Mouse (Mus musculus) neutrophil, adult 83 days (primary cell): ENCODE measurements around the gene Casc4. TPM values are rescaled to one million over a fixed set of nuclear protein-coding genes. Genes with fewer than 3 reads are reported as not detected.

ENCODE experiments used
- total RNA-seq, 2 experiments: library from RNA; stranded (reverse); gene quantifications; one replicate each; pipeline ENCODE4 v1.2.4; 2023

Casc4 gene
- under 1 TPM; 0.55 to 0.88 TPM for total RNA-seq

GRCm38 (mm10) chr2:121866632-121867050, at the start of gene Casc4:
TSS of gene Casc4 (plus strand) at chr2:121866970.

DNA sequence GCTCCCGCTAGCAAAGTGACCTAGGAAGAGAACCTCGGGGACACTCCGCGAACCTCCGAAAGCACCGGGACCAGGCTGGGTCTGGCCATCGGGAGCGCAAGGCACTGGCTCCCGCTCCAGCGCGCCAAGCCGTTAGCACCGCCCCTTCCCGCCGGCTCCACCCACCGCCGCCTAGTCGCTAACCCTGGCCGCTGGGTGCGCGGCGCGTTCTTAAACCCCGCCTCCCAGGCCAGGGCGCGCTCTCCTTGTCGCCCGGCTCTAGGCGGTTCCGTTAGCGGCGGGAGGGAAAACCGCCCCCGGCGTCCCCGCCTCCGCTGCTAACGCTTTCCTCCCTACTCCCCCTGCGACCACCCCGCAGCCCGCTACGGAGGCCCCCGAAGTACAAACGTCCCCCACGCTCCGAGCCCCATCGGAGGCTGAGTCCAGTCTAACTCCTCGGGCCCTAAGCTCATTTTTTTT, 89.0 kb downstream of the Casc4 start, which contains the start of the genes Ctdspl2 and Mageb3:
Gene Ctdspl2 (plus strand): TSS at position 237 of the 459 bp plus-strand sequence.
Gene Mageb3 (minus strand): TSS at position 328 of the 459 bp plus-strand sequence.

Other genes starting within 250 kb of the Casc4 start
- not detected for gene Frmd5, start 59.9 kb upstream of the Casc4 start, total RNA-seq
- 10 to 100 TPM; 27.4 to 28.5 TPM for gene Ctdspl2, start 89.0 kb downstream of the Casc4 start, total RNA-seq
- under 1 TPM in 1 of 2 experiments, not detected in 1; 0.20 TPM for gene Mageb3, start 89.1 kb downstream of the Casc4 start, total RNA-seq
- gene Eif3j1, start 161.6 kb downstream of the Casc4 start, total RNA-seq, result 10 to 100 TPM; 18.4 to 20.3 TPM